13 mouse cellular contexts compared by ENCODE assay signal in genomic region chr12:112013271-112013801, GRCm38 (mm10). TPM values are rescaled to one million over a fixed set of nuclear protein-coding genes. Genes with fewer than 3 reads are reported as not detected.
A peak's percentile ranks its signal among the peaks of the same experiment; 100 is the strongest.
DNase-seq lines count a peak whose midpoint lies in the region; ATAC-seq and TF ChIP-seq lines count a peak whose summit lies in the region.
"Had no signal": no experiment of that assay in that cellular context is flagged by ENCODE, and none has a peak within 500 bp of the region (broad histone marks: within the 10 kb centered on the region; RNA-seq: fewer than 3 reads in every experiment).

No protein-coding gene starts in this region.

- 0 out of 2 replicates have a peak overlapping the region, but pooled peaks have one; percentile 2 for H3K4me3 ChIP-seq in heart, embryonic 12.5 days
- H3K4me3 ChIP-seq in MEL (ENCODE audit: control insufficient read depth in 1 of 2, insufficient read depth in 1 of 2, low read depth in 2 of 2, low read length in 2 of 2), result no peak overlapping the region
- no peak overlapping the region for H3K4me3 ChIP-seq in forebrain, embryonic 14.5 days (ENCODE audit: low read depth, low read length)
- H3K4me3 ChIP-seq in limb, embryonic 15.5 days, result no peak overlapping the region
- no peak overlapping the region for H3K4me3 ChIP-seq in left cerebral cortex, adult 2 months

- no peak for TF ChIP-seq RAD21 in MEL (IDR thresholded peaks at IDR 0.05; ENCODE audit: low read depth, low read length)

- DNase-seq in heart, postnatal 36 days, result no peak
- no peak for DNase-seq in MEL (ENCODE audit: low read depth, low spot score)
- DNase-seq in forebrain, embryonic 14.5 days (ENCODE audit: low spot score), result peak; percentile 51
- no peak for DNase-seq in spleen, postnatal 4 days (ENCODE audit: low spot score in 2 of 2)
- DNase-seq in left cerebral cortex, adult 2 months (ENCODE audit: extremely low spot score in 1 of 2, low spot score in 2 of 2), result no peak
- DNase-seq: cerebellum, adult 9-10 months; gastrocnemius, postnatal 10 days had no signal

- no peaks in the 10 kb centered on the region for H3K79me2 ChIP-seq in MEL (ENCODE audit: control insufficient read depth, insufficient read depth, low read length, poor library complexity)

- TF ChIP-seq EP300 in MEL (IDR thresholded peaks at IDR 0.05; ENCODE audit: low read depth in 1 of 2, low read length in 2 of 2), result no peak

- no peak for TF ChIP-seq CTCF in MEL (IDR thresholded peaks at IDR 0.05 in 2 of 3, conservative IDR thresholded peaks at IDR 0.05 in 1 of 3; ENCODE audit: control insufficient read depth in 1 of 3, insufficient read depth in 1 of 3, low read depth in 2 of 3, low read length in 3 of 3, poor library complexity in 1 of 3, severe bottlenecking in 1 of 3)
- TF ChIP-seq CTCF in left cerebral cortex, adult 2 months (IDR thresholded peaks at IDR 0.05), result no peak

- no peaks in the 10 kb centered on the region for H3K9me3 ChIP-seq in heart, embryonic 12.5 days (replicated peaks)
- peaks cover 12% of the 10 kb centered on the region for H3K9me3 ChIP-seq in MEL (replicated peaks; ENCODE audit: insufficient read depth, low read length)
- no peaks in the 10 kb centered on the region for H3K9me3 ChIP-seq in forebrain, embryonic 14.5 days (replicated peaks; ENCODE audit: control insufficient read depth, low read length)
- H3K9me3 ChIP-seq in limb, embryonic 15.5 days, result no peaks in the 10 kb centered on the region

- H3K9ac ChIP-seq in heart, embryonic 12.5 days, result no peak overlapping the region
- H3K9ac ChIP-seq in MEL (ENCODE audit: control insufficient read depth, low read depth, low read length, poor library complexity, severe bottlenecking), result no peak overlapping the region
- no peak overlapping the region; the same call in 1 of the 2 replicates for H3K9ac ChIP-seq in forebrain, embryonic 14.5 days (ENCODE audit: low read length)
- H3K9ac ChIP-seq in limb, embryonic 15.5 days, result no peak overlapping the region; the same call in 1 of the 2 replicates

- H3K27ac ChIP-seq in heart, embryonic 12.5 days (ENCODE audit: poor library complexity, severe bottlenecking), result no peak overlapping the region
- H3K27ac ChIP-seq in MEL (ENCODE audit: control insufficient read depth, low read depth, low read length), result no peak overlapping the region
- H3K27ac ChIP-seq in forebrain, embryonic 14.5 days (ENCODE audit: low read depth, low read length), result peak overlapping the region; percentile 35; the same call in 1 of the 2 replicates
- H3K27ac ChIP-seq in limb, embryonic 15.5 days, result no peak overlapping the region
- H3K27ac ChIP-seq in left cerebral cortex, adult 2 months, result no peak overlapping the region

- H3K4me1 ChIP-seq in heart, embryonic 12.5 days (replicated peaks), result no peaks in the 10 kb centered on the region
- no peaks in the 10 kb centered on the region for H3K4me1 ChIP-seq in MEL (ENCODE audit: control insufficient read depth in 1 of 2, insufficient read depth in 2 of 2, low read length in 2 of 2)
- no peaks in the 10 kb centered on the region; the same call in 1 of the 2 replicates for H3K4me1 ChIP-seq in forebrain, embryonic 14.5 days (ENCODE audit: control insufficient read depth, insufficient read depth, low read length)
- peaks cover 5% of the 10 kb centered on the region; the same call in 1 of the 2 replicates for H3K4me1 ChIP-seq in limb, embryonic 15.5 days

- intact Hi-C loops in heart, postnatal 36 days (cut with DNase I), result no loop called here
- intact Hi-C loops in left cerebral cortex, adult 2 months (cut with DNase I), result no loop called here

- H3K27me3 ChIP-seq in heart, embryonic 12.5 days (replicated peaks), result 0 out of 2 replicates have a peak, but pooled peaks cover 2% of the 10 kb centered on the region
- H3K27me3 ChIP-seq in MEL (ENCODE audit: control insufficient read depth in 1 of 2, insufficient read depth in 2 of 2, low read length in 2 of 2), result no peaks in the 10 kb centered on the region
- no peaks in the 10 kb centered on the region for H3K27me3 ChIP-seq in forebrain, embryonic 14.5 days (replicated peaks; ENCODE audit: control insufficient read depth, insufficient read depth, low read length)
- H3K27me3 ChIP-seq in limb, embryonic 15.5 days, result no peaks in the 10 kb centered on the region

- WGBS in heart, embryonic 12.5 days, result 38% methylated on average over 14 of the region's 14 CpGs
- 3% methylated on average over 14 of the region's 14 CpGs for WGBS in forebrain, embryonic 14.5 days
- WGBS in limb, embryonic 15.5 days, result 46% methylated on average over 14 of the region's 14 CpGs

- H3K36me3 ChIP-seq in heart, embryonic 12.5 days, result no peaks in the 10 kb centered on the region
- H3K36me3 ChIP-seq in MEL (ENCODE audit: control insufficient read depth in 1 of 2, insufficient read depth in 2 of 2, low read length in 2 of 2), result peaks cover 0 to 2% of the 10 kb centered on the region in 2 experiments; a peak in 1 of 4 replicates
- no peaks in the 10 kb centered on the region for H3K36me3 ChIP-seq in forebrain, embryonic 14.5 days (ENCODE audit: control insufficient read depth, insufficient read depth, low read length)
- H3K36me3 ChIP-seq in limb, embryonic 15.5 days, result no peaks in the 10 kb centered on the region

- ATAC-seq in heart, embryonic 12.5 days (ENCODE audit: insufficient number of reproducible peaks, low FRiP score), result no peak
- ATAC-seq in forebrain, embryonic 14.5 days, result peak; percentile 71
- no peak for ATAC-seq in limb, embryonic 15.5 days (ENCODE audit: insufficient number of reproducible peaks, low FRiP score, low TSS enrichment, low read depth)
- ATAC-seq in activated CD4-positive, CD25-positive, alpha-beta regulatory T cell, adult 4 months, result no peak

- peak overlapping the region; percentile 51 for H3K4me2 ChIP-seq in heart, embryonic 12.5 days
- H3K4me2 ChIP-seq in forebrain, embryonic 14.5 days (ENCODE audit: low read length), result peak overlapping the region; percentile 44
- peak overlapping the region; percentile 19; the same call in 1 of the 2 replicates for H3K4me2 ChIP-seq in limb, embryonic 15.5 days

- TF ChIP-seq POLR2A in MEL (IDR thresholded peaks at IDR 0.05; ENCODE audit: control insufficient read depth in 1 of 2, insufficient read depth in 1 of 2, low read depth in 1 of 2, low read length in 2 of 2, poor library complexity in 1 of 2), result no peak

TF ChIP-seq in MEL, 35 proteins besides CTCF, POLR2A, EP300 and RAD21:
- TF ChIP-seq MXI1 (IDR thresholded peaks at IDR 0.05; ENCODE audit: low read depth, low read length), result no peak
- no peak for TF ChIP-seq JUND (IDR thresholded peaks at IDR 0.05; ENCODE audit: low read depth, low read length)
- 0 out of 2 replicates have a peak, but pooled peaks have one; percentile 19 for TF ChIP-seq USF1 (IDR thresholded peaks at IDR 0.05; ENCODE audit: low read depth, low read length)
- TF ChIP-seq POLR2AphosphoS2 (IDR thresholded peaks at IDR 0.05; ENCODE audit: low read length), result no peak
- no peak for TF ChIP-seq MAZ (IDR thresholded peaks at IDR 0.05; ENCODE audit: low read depth, low read length)
- no peak for TF ChIP-seq MYC (IDR thresholded peaks at IDR 0.05; ENCODE audit: low read depth, low read length)
- TF ChIP-seq NELFE (IDR thresholded peaks at IDR 0.05; ENCODE audit: low read depth, low read length), result no peak

RNA-seq across cellular contexts. Expression of gene Rd3l, which starts 32.2 kb away (rescaled TPM):
- 0.62 and 0.64 TPM in 2 replicates for polyA plus RNA-seq in heart, embryonic 12.5 days (2016; fragmentation: Nextera tagmentation; extraction: Ambion mirVana)
- under 1 TPM in 1 of 2 experiments, not detected in 1; 0.65 TPM for total RNA-seq in heart, postnatal 36 days (2021)
- 0.08 TPM in 1 of 2 replicates, not detected in the other for total RNA-seq in MEL (2012; rRNA removed)
- polyA plus RNA-seq in MEL (2012; ENCODE audit: insufficient read depth in 1 of 2, insufficient read length in 2 of 2, low read depth in 1 of 2, low replicate concordance in 2 of 2, missing spikeins in 1 of 2), result not detected
- polyA plus RNA-seq in forebrain, embryonic 14.5 days (2014; fragmentation: Nextera tagmentation; extraction: Ambion mirVana), result not detected in 2 replicates
- not detected in 2 replicates for polyA plus RNA-seq in limb, embryonic 15.5 days (2015; fragmentation: Nextera tagmentation; extraction: Ambion mirVana)
- total RNA-seq in left cerebral cortex, adult 2 months (2021), result under 1 TPM in 1 of 2 experiments, not detected in 1; 0.50 TPM
- polyA plus RNA-seq in activated CD4-positive, CD25-positive, alpha-beta regulatory T cell, adult 4 months (2017; shearing (Covaris generic)), result not detected
- total RNA-seq: gastrocnemius, postnatal 10 days; megakaryocyte-erythroid progenitor cell, adult 5-6 weeks had no signal
- polyA plus RNA-seq: C2C12; spleen, adult 2 months had no signal

RNA-seq across cellular contexts. Expression of gene Tdrd9, which starts 42.0 kb away (rescaled TPM):
- polyA plus RNA-seq in heart, embryonic 12.5 days (2016; fragmentation: Nextera tagmentation; extraction: Ambion mirVana), result 0.14 and 0.37 TPM in 2 replicates
- under 1 TPM in 1 of 2 experiments, not detected in 1; 0.33 TPM for total RNA-seq in heart, postnatal 36 days (2021)
- total RNA-seq in MEL (2012; rRNA removed), result 24.5 and 46.5 TPM in 2 replicates
- polyA plus RNA-seq in MEL (2012; ENCODE audit: insufficient read depth in 1 of 2, insufficient read length in 2 of 2, low read depth in 1 of 2, low replicate concordance in 2 of 2, missing spikeins in 1 of 2), result 10 to 100 TPM in 1 of 2 experiments, not detected in 1; 28.9 TPM
- polyA plus RNA-seq in forebrain, embryonic 14.5 days (2014; fragmentation: Nextera tagmentation; extraction: Ambion mirVana), result 0.19 and 0.31 TPM in 2 replicates
- polyA plus RNA-seq in limb, embryonic 15.5 days (2015; fragmentation: Nextera tagmentation; extraction: Ambion mirVana), result 0.19 and 0.88 TPM in 2 replicates
- under 1 TPM; 0.56 to 0.57 TPM for total RNA-seq in left cerebral cortex, adult 2 months (2021)
- polyA plus RNA-seq in activated CD4-positive, CD25-positive, alpha-beta regulatory T cell, adult 4 months (2017; shearing (Covaris generic)), result not detected
- total RNA-seq: megakaryocyte-erythroid progenitor cell, adult 5-6 weeks had no signal
- polyA plus RNA-seq: spleen, adult 2 months had no signal

RNA-seq across cellular contexts. Expression of gene Atp5mpl, which starts 46.6 kb away (rescaled TPM):
- polyA plus RNA-seq in heart, embryonic 12.5 days (2016; fragmentation: Nextera tagmentation; extraction: Ambion mirVana), result 1,412 and 1,427 TPM in 2 replicates
- total RNA-seq in heart, postnatal 36 days (2021), result 1,000 to 10,000 TPM; 1,342 to 1,403 TPM
- total RNA-seq in MEL (2012; rRNA removed), result 461 and 487 TPM in 2 replicates
- polyA plus RNA-seq in MEL (2012; ENCODE audit: insufficient read depth in 1 of 2, insufficient read length in 2 of 2, low read depth in 1 of 2, low replicate concordance in 2 of 2, missing spikeins in 1 of 2), result 1,000 to 10,000 TPM in 1 of 2 experiments, 100 to 1,000 TPM in 1; 224 to 1,158 TPM
- polyA plus RNA-seq in forebrain, embryonic 14.5 days (2014; fragmentation: Nextera tagmentation; extraction: Ambion mirVana), result 634 and 784 TPM in 2 replicates
- polyA plus RNA-seq in limb, embryonic 15.5 days (2015; fragmentation: Nextera tagmentation; extraction: Ambion mirVana), result 515 and 585 TPM in 2 replicates
- total RNA-seq in left cerebral cortex, adult 2 months (2021), result 100 to 1,000 TPM; 328 to 341 TPM
- 100 to 1,000 TPM; 262 to 349 TPM for polyA plus RNA-seq in activated CD4-positive, CD25-positive, alpha-beta regulatory T cell, adult 4 months (2017; shearing (Covaris generic))
